Mouse (Mus musculus): ENCODE results near the gene Msi1.

- TF ChIP-seq CTCF (IDR thresholded peaks at IDR 0.05; ENCODE audit: control insufficient read depth, insufficient read depth, low read length) (no peak), POLR2A (IDR thresholded peaks at IDR 0.05; ENCODE audit: borderline replicate concordance, control insufficient read depth, low read depth, low read length) (no peak)
Measured at GRCm38 (mm10) chr5:115438667-115439066, 9.3 kb downstream of the Msi1 start.
